Mouse (Mus musculus): Measurements from ENCODE around the gene Diaph3. TPM values are rescaled to one million over a fixed set of nuclear protein-coding genes. Genes with fewer than 3 reads are reported as not detected.
"Not testable (repeated sequence)": the region's sequence is repeated elsewhere in the genome, so short reads cannot be mapped to it uniquely, and the experiment has no call there.

Diaph3 gene
- total RNA-seq, 1 experiment from 2014 or later: 5.3 TPM

DNA sequence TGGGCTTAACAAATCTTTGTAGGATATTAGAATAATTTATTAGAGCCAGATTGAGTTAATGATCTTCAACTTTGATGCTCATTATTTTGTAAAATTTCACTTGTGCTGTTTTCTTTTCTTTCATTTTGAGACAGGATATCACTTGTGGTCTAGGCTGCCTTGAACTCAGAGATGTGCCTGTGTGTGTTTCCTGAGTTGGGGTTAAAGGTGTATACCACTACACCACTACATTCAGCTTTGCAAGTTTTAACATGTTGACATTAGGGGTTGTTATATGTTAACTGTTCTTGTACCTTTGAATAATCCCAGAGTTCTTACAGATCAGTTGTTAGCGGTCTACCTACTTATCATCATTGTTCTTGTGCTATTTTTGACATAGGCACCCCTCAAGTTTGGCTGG, 404.4 kb downstream of the Diaph3 start:
- no peak for DNase-seq

GRCm38 (mm10) chr14:86731300-86731699, 409.7 kb downstream of the Diaph3 start:
- no peak for DNase-seq

- DNase-seq: no peak
These were observed 411.4 kb downstream of the Diaph3 start for GRCm38 (mm10) chr14:86729617-86730098.

GRCm38 (mm10) chr14:86727538-86728045, 413.4 kb downstream of the Diaph3 start:
- no peak for DNase-seq

DNA sequence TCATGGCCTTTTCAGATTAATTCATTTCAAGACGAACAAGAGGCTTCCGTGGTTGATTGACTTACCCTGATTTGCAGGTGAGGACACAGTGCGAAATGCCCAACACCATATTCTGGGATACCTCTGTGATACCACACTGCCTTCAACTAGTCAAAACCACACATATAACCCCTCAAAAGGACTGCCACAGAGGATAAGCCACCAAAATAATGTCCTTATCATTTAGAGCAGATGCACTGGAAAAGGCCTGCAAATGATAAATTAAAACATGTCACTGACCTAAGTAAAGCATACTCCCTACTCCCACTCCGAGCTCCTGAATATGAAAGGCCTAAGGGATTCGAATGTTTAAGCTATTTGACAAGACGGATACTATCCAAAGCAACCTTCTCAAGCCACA, 419.3 kb downstream of the Diaph3 start:
- no peak for DNase-seq

DNA sequence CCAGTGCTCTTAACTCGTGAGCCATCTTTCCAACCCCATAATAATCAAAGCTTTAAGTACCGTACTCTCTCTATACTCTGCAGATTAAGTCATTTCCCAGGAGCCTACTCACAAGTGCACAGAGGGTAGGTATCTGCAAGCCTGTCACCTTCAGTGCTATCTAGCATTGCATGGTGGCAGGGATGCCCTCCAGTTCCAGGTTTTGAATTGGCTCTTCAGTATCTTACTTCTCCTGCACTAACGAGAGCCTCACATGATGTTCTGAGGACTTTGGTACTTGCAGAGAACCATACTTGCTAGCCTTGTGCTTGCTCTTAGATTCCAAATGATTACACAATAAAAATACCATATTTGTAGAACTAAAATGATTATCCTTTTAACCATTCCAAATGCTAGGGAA, 420.0 kb downstream of the Diaph3 start:
- DNase-seq: no peak

DNA sequence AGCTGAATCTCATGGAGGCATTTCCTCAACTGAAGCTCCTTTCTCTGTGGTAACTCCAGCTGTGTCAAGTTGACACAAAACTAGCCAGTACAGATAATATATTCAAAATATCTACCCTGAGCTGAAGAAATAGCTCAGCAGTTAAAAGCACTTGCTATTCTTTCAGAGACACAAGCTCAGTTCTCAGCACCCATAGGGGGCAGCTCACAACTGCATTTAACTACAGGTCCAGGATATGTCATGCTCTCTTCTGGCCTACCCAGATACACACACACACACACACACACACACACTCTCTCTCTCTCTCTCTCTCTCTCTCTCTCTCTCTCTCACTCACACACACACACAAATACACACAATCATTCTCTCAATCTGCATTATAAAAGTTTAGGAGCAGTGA, 420.6 kb downstream of the Diaph3 start:
- DNase-seq: not testable (repeated sequence)

GRCm38 (mm10) chr14:86714088-86714690, 426.8 kb downstream of the Diaph3 start:
- DNase-seq: no peak

GRCm38 (mm10) chr14:86704080-86704479, 437.0 kb downstream of the Diaph3 start:
- DNase-seq: no peak

- DNase-seq: no peak
These were observed 439.9 kb downstream of the Diaph3 start for GRCm38 (mm10) chr14:86701145-86701544.

GRCm38 (mm10) chr14:86697887-86698286, 443.1 kb downstream of the Diaph3 start:
- peak; percentile 4 for DNase-seq

GRCm38 (mm10) chr14:86692714-86693113, 448.3 kb downstream of the Diaph3 start:
- no peak for DNase-seq

DNA sequence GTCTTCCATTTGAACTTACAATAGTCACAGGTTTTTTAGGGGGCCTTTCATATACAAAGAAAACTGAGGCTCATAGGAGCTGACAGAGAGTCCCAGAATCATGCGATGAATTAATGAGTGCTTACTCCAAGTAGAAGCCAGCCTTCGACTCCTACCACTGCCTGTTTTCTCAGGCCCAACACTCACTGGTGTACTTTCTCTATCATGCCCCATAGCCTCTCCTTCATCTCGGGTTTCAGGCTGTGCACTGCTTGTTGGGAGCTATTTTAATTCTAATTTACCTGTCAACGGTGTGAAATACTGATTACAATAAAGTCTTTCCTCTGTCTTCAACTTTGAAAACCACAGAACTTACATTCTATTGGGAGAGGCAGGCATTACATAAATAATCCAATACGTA, 449.7 kb downstream of the Diaph3 start:
- DNase-seq: no peak

DNA sequence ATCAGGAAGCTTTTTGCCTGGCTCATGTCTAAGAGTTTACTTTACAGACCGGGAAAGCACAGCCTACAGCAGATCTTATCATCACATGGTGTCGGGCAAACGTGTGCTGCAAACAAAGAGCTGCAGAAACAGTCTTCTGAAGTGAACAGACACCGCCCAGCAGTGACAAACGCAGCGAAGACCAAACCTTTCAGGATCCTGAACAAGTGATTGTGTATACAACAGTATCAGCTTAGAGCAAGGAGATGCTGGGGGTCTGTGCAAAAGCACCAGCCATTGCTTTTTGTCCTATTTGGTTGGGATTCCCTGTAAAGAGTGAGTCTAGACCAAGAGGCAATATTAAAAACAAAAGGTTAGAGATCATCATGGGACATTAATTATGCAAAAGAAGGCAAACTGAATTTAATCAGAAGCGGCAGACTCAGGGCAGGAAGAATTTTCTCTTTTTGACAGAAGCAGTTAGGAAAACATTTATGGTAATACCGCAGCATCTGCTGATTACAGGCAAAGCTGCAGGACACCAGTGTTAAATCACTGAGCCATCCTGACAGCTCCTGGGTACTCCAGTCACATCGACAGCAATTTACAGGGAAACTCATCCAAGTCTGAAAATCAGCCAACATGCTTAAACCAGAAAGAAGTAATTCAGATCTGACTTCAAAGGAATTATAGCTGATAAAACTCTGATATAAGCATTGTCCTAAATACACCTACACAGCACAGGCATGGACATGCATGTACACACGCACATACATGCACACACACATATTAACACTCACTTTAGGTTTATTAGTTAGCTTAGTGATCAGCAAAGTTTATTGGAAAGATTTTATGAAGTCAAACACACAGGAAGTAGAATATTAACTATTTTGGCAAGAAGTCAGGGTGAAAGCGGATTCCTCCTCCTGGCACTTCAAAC, 456.2 kb downstream of the Diaph3 start:
- no peak for DNase-seq

GRCm38 (mm10) chr14:86681951-86682350, 459.1 kb downstream of the Diaph3 start:
- DNase-seq: no peak

- DNase-seq: no peak
These were observed 462.0 kb downstream of the Diaph3 start for GRCm38 (mm10) chr14:86678992-86679391.

DNA sequence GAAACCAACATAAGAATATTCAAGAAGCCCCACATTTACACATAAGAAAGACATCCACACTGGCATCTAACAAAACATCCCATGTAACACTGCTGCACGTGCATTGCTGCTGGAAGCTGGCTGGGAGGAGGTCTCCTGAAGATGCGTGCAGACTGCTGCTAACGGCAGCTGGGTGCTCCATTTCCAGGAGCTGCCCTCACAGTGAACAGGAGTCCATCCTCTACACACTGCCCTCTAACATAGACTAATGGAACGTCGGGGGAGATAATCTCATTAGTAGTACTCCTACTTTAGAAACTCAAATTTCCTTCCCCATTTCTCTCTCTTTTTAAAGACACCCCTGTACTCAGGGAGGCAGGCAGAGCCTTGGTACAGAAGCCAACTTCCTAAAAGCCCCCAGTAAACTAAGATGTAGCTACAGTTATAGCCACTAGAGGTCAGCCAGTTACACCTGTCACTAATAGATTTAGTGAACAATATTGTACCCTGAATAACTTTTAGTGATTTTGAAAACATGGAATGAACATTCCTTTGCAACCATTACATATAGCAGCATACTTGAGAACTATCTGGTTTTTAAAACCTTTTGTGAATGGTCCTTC, 462.8 kb downstream of the Diaph3 start:
- DNase-seq: no peak

GRCm38 (mm10) chr14:86677015-86677414, 464.0 kb downstream of the Diaph3 start:
- no peak for DNase-seq

- DNase-seq: no peak
These were observed 465.7 kb downstream of the Diaph3 start for GRCm38 (mm10) chr14:86675314-86675713.

GRCm38 (mm10) chr14:86662846-86663245, 478.2 kb downstream of the Diaph3 start:
- no peak for DNase-seq

GRCm38 (mm10) chr14:86660556-86660955, 480.5 kb downstream of the Diaph3 start:
- no peak for DNase-seq

GRCm38 (mm10) chr14:86656262-86656661, 484.8 kb downstream of the Diaph3 start:
- no peak for DNase-seq
